Mouse (Mus musculus) spleen, adult 2 months (tissue): ENCODE measurements around the gene Hist1h4j.
"Not testable (repeated sequence)": the region's sequence is repeated elsewhere in the genome, so short reads cannot be mapped to it uniquely, and the experiment has no call there.

Experiments used
- CTCF ChIP-seq: fragments of 200-500 bp; IDR thresholded peaks from 2 replicates; pipeline ENCODE4 v1.5.1; 2011; ENCODE audit warnings: mild to moderate bottlenecking, inconsistent platforms; ENCODE audit not compliant: insufficient read depth, insufficient read length, insufficient replicate concordance; ENCODE audit errors: extremely low read depth
- POLR2A ChIP-seq: fragments of 200-500 bp; IDR thresholded peaks from 2 replicates; pipeline ENCODE4 v1.6.1; 2011; ENCODE audit warnings: low read depth, low read length, inconsistent platforms

DNA sequence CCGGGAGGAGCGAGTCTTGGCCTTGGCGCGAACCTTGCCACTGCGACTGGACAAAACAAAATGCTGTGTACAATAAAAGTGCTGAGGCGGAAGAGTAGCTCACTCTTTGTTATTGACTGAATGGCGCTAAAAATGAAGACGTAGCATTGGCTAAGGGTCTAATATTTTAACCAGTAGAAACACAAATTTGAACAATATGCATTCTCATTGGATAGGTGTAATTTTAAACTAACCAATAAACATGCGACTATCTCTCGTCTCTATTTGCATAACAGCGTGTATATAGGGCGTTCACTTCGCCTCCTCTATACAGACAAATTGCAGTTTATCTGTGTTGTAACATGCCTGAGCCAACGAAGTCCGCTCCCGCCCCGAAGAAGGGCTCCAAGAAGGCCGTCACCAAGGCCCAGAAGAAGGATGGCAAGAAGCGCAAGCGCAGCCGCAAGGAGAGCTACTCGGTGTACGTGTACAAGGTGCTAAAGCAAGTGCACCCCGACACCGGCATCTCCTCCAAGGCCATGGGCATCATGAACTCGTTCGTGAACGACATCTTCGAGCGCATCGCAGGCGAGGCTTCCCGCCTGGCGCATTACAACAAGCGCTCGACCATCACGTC, 13.0 kb upstream of the Hist1h4j start, which contains the start of gene Hist1h2bm:
- TF ChIP-seq POLR2A, result peak; percentile 37
- not testable (repeated sequence) for TF ChIP-seq CTCF
